8 mouse cellular contexts compared by ENCODE assay signal in genomic region chr12:24758374-24758773, GRCm38 (mm10). TPM values are rescaled to one million over a fixed set of nuclear protein-coding genes. Genes with fewer than 3 reads are reported as not detected.
DNase-seq lines count a peak whose midpoint lies in the region; ATAC-seq and TF ChIP-seq lines count a peak whose summit lies in the region.

No protein-coding gene starts in this region.

- no peak overlapping the region for H3K27ac ChIP-seq in thymus, adult 2 months (ENCODE audit: control insufficient read depth, insufficient read depth, low read length)
- H3K27ac ChIP-seq in hindbrain, postnatal 0 days = peak overlapping the region; percentile 20; the same call in 1 of the 2 replicates

- no peak overlapping the region for H3K4me3 ChIP-seq in thymus, adult 2 months (ENCODE audit: control insufficient read depth, insufficient read depth, low read length)
- H3K4me3 ChIP-seq in hindbrain, postnatal 0 days (ENCODE audit: low read length) = no peak overlapping the region

- no peaks in the 10 kb centered on the region for H3K9me3 ChIP-seq in hindbrain, postnatal 0 days (ENCODE audit: low read length)

- no peak overlapping the region for H3K4me2 ChIP-seq in hindbrain, postnatal 0 days (ENCODE audit: low read depth, low read length)

- 16% methylated on average over 6 of the region's 6 CpGs for WGBS in thymus, adult 2 months
- WGBS in hindbrain, postnatal 0 days = 15% methylated on average over 6 of the region's 6 CpGs

- no peak overlapping the region for H3K9ac ChIP-seq in hindbrain, postnatal 0 days (replicated peaks; ENCODE audit: low read length)

- peak; percentile 32 to 46 for DNase-seq in cerebellum, postnatal 4 days (ENCODE audit: low spot score in 2 of 2)
- DNase-seq in cerebellum, adult 11-12 months = no peak
- peak; percentile 25 for DNase-seq in thymus, postnatal 14 days
- no peak for DNase-seq in thymus, adult 2 months
- DNase-seq in hindbrain, postnatal 0 days (ENCODE audit: low spot score) = peak; percentile 51
- peak; percentile 81 to 83 for DNase-seq in right cerebral cortex, postnatal 10 days (ENCODE audit: low spot score in 2 of 2)
- DNase-seq in urinary bladder, adult 2 months (ENCODE audit: low spot score) = no peak

- peaks cover 7% of the 10 kb centered on the region for H3K4me1 ChIP-seq in thymus, adult 2 months (replicated peaks; ENCODE audit: control insufficient read depth, insufficient read depth, low read length)
- peaks cover 10% of the 10 kb centered on the region; the same call in 1 of the 2 replicates for H3K4me1 ChIP-seq in hindbrain, postnatal 0 days (ENCODE audit: insufficient read depth, low read length)

- H3K36me3 ChIP-seq in thymus, adult 2 months (ENCODE audit: control insufficient read depth, insufficient read depth, low read length) = no peaks in the 10 kb centered on the region
- no peaks in the 10 kb centered on the region for H3K36me3 ChIP-seq in hindbrain, postnatal 0 days (ENCODE audit: insufficient read depth, low read length)

- TF ChIP-seq CTCF in thymus, adult 2 months (IDR thresholded peaks at IDR 0.05; ENCODE audit: borderline replicate concordance, control insufficient read depth, extremely low read depth, insufficient read depth, low read length, poor library complexity) = no peak
- no peak for TF ChIP-seq CTCF in hindbrain, postnatal 0 days (IDR thresholded peaks at IDR 0.05; ENCODE audit: low read depth)

- H3K27me3 ChIP-seq in thymus, adult 2 months (ENCODE audit: control insufficient read depth, insufficient read depth, low read length) = no peaks in the 10 kb centered on the region
- H3K27me3 ChIP-seq in hindbrain, postnatal 0 days (ENCODE audit: insufficient read depth, low read length) = no peaks in the 10 kb centered on the region

- peak; percentile 87 for ATAC-seq in hindbrain, postnatal 0 days
- peak; percentile 95 for ATAC-seq in megakaryocyte progenitor cell, adult 5-6 weeks (replicated peaks; ENCODE audit: poor library complexity)

- TF ChIP-seq POLR2A in thymus, adult 2 months (IDR thresholded peaks at IDR 0.05; ENCODE audit: control insufficient read depth, extremely low read depth, insufficient read depth, low read length, poor library complexity) = no peak

RNA-seq across cellular contexts. Expression of gene Rrm2, which starts 50.3 kb away (rescaled TPM):
- 77.4 and 166 TPM in 2 replicates for polyA plus RNA-seq in thymus, adult 2 months (2012; rRNA removed)
- total RNA-seq in hindbrain, postnatal 0 days (2014; rRNA removed) = 23.4 TPM in 2 replicates
- polyA plus RNA-seq in hindbrain, postnatal 0 days (2015; fragmentation: Nextera tagmentation; extraction: Ambion mirVana) = 53.4 and 61.1 TPM in 2 replicates
- 176 and 181 TPM in 2 replicates for total RNA-seq in megakaryocyte progenitor cell, adult 5-6 weeks (2015)
- 149 and 153 TPM in 2 replicates for total RNA-seq in megakaryocyte progenitor cell, adult 5-6 weeks (2017)
- 3.9 and 4.0 TPM in 2 replicates for polyA plus RNA-seq in urinary bladder, adult 2 months (2012; rRNA removed)

Comparison
In these comparisons a context has a peak if more than half of its experiments do, and no peak if none do; other contexts are left out.
1. DNase-seq: peak in cerebellum, postnatal 4 days (2 of 2), thymus, postnatal 14 days (single experiment), hindbrain, postnatal 0 days (single experiment) and right cerebral cortex, postnatal 10 days (2 of 2); none in cerebellum, adult 11-12 months (single experiment), thymus, adult 2 months (single experiment) and urinary bladder, adult 2 months (single experiment).
2. RNA of gene Rrm2, which starts 50.3 kb away (polyA plus RNA-seq): 77.4 to 166 TPM in thymus, adult 2 months and 53.4 to 61.1 TPM in hindbrain, postnatal 0 days; 3.9 to 4.0 TPM in urinary bladder, adult 2 months; every median in the first group is over 10 times any median in the second.